Mouse (Mus musculus) lung, postnatal 25 days (tissue): ENCODE measurements around the gene Sv2c.

ENCODE experiments used
- DNase-seq: peaks from one replicate; pipeline ENCODE4 v3.0.0; 2022; ENCODE audit warnings: low spot score

Sv2c gene

GRCm38 (mm10) chr13:96052755-96053154 is 79.6 kb downstream of the Sv2c start:
- no peak for DNase-seq

GRCm38 (mm10) chr13:96045396-96045795 is 87.0 kb downstream of the Sv2c start:
- no peak for DNase-seq

GRCm38 (mm10) chr13:96040275-96041042 is 91.9 kb downstream of the Sv2c start:
- peak; percentile 14 for DNase-seq

GRCm38 (mm10) chr13:96039536-96039935 is 92.8 kb downstream of the Sv2c start:
- DNase-seq = no peak

- DNase-seq = peak; percentile 12
Observed at GRCm38 (mm10) chr13:96030368-96031223, 101.8 kb downstream of the Sv2c start.

GRCm38 (mm10) chr13:96023858-96024257 is 108.5 kb downstream of the Sv2c start:
- no peak for DNase-seq

GRCm38 (mm10) chr13:96015516-96015915 is 116.9 kb downstream of the Sv2c start:
- DNase-seq = no peak

GRCm38 (mm10) chr13:96010861-96011511 is 121.4 kb downstream of the Sv2c start:
- DNase-seq = no peak

GRCm38 (mm10) chr13:96008975-96009374 is 123.4 kb downstream of the Sv2c start:
- DNase-seq = no peak

- no peak for DNase-seq
Observed at GRCm38 (mm10) chr13:96008154-96008553, 124.2 kb downstream of the Sv2c start.

- no peak for DNase-seq
Observed at GRCm38 (mm10) chr13:96003539-96003938, 128.8 kb downstream of the Sv2c start.

GRCm38 (mm10) chr13:96002475-96002874 is 129.9 kb downstream of the Sv2c start:
- no peak for DNase-seq

GRCm38 (mm10) chr13:95999396-95999795 is 133.0 kb downstream of the Sv2c start:
- DNase-seq = no peak

GRCm38 (mm10) chr13:95997294-95997693 is 135.1 kb downstream of the Sv2c start:
- DNase-seq = no peak

GRCm38 (mm10) chr13:95994705-95995703 is 137.4 kb downstream of the Sv2c start:
- DNase-seq = no peak

- DNase-seq = peak; percentile 26
Observed at GRCm38 (mm10) chr13:95988181-95988580, 144.2 kb downstream of the Sv2c start.

- no peak for DNase-seq
Observed at GRCm38 (mm10) chr13:95987147-95987546, 145.2 kb downstream of the Sv2c start.

GRCm38 (mm10) chr13:95986375-95986774 is 146.0 kb downstream of the Sv2c start:
- DNase-seq = no peak

GRCm38 (mm10) chr13:95975225-95975624 is 157.2 kb downstream of the Sv2c start:
- no peak for DNase-seq

GRCm38 (mm10) chr13:95974106-95974505 is 158.3 kb downstream of the Sv2c start:
- no peak for DNase-seq

GRCm38 (mm10) chr13:95973368-95973958 is 158.9 kb downstream of the Sv2c start:
- DNase-seq = peak; percentile 60
